Mouse (Mus musculus) ES-Bruce4 (cell line): ENCODE results near the gene Urah.

Source experiments
- CTCF ChIP-seq: IDR thresholded peaks from one replicate; pipeline ENCODE4 v1.8.1; 2011; ENCODE audit warnings: low read depth, low read length
- EP300 ChIP-seq: IDR thresholded peaks from 2 replicates; pipeline ENCODE4 v1.6.1; 2011; ENCODE audit warnings: low read depth, low read length; ENCODE audit not compliant: insufficient read depth
- POLR2A ChIP-seq: IDR thresholded peaks from one replicate; pipeline ENCODE4 v1.8.1; 2011; ENCODE audit warnings: low read length; ENCODE audit not compliant: insufficient read depth

GRCm38 (mm10) chr7:140857550-140858505 is 23.0 kb downstream of the Urah start, which contains the start of gene Bet1l:
- TF ChIP-seq CTCF, result no peak
- TF ChIP-seq POLR2A, result no peak
- TF ChIP-seq EP300, result no peak
